Mouse (Mus musculus) heart, adult 10 weeks (tissue): ENCODE results near the gene Irak1bp1. TPM values are rescaled to one million over a fixed set of nuclear protein-coding genes. Genes with fewer than 3 reads are reported as not detected.

Experiments
- polyA plus RNA-seq: library from polyadenylated mRNA; stranded (reverse); fragments of 350-450 nt; fragmentation: Illumina TruSeq; extraction: RNeasy Lipid Tissue Mini Kit (QIAGEN cat#74804); gene quantifications from one replicate; pipeline ENCODE4 v1.2.3, GENCODE M21; 2014; ENCODE audit warnings: low read depth, low replicate concordance

The Irak1bp1 gene
- 3.6 TPM for polyA plus RNA-seq

DNA sequence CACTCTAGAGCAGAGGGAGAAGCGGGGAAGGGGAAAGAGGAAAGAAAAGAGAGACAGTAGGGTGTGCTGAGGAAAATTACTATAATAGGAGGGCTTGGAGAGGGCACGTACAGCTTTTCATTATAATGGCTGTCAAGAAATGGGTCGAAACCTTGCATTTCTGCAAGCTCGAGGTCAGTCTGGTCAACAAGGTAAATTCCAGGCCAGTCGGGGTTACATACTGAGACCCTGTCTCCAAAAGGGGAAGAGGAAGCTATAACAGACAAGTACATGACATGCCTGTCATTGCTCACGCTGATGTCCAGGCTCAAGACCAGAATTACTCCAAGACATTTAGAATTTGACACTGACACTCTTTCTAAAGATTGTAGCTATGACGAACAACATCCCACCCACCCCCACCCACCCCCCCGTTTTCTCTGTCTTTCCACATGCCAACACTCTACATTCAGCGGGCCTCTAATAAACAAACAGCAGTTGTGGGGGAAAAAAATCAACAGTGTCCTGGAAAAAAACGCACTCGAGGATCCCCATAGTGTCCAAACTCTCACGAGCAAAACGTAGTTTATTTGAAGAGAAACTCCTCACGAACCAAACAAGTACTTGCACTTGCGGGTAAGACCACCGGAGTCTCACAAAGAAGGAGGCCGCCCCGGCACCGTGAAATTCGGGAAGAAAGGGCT is at the start of gene Irak1bp1:
Gene Irak1bp1 (plus strand): TSS at position 534 of the 683 bp plus-strand sequence.

Other genes starting within 250 kb of the Irak1bp1 start
- gene Phip, start 146.0 kb downstream of the Irak1bp1 start, polyA plus RNA-seq, result 9.0 TPM